Mouse (Mus musculus) cerebellum, adult 2 months (tissue): ENCODE measurements around the gene Chchd6. TPM values are rescaled to one million over a fixed set of nuclear protein-coding genes. Genes with fewer than 3 reads are reported as not detected.

ENCODE experiments used
- DNase-seq, 2 experiments: peaks; one replicate each; pipeline ENCODE4 v3.0.0; 2021
- H3K27ac ChIP-seq: fragments of 200-500 bp; 2 replicates; pipeline ENCODE4 v1.5.1; 2012; ENCODE audit warnings: low read length, control low read depth, inconsistent platforms; ENCODE audit not compliant: insufficient read depth
- H3K27me3 ChIP-seq: fragments of 200-500 bp; 2 replicates; pipeline ENCODE4 v1.6.1; 2012; ENCODE audit warnings: inconsistent platforms, mild to moderate bottlenecking, low read length, moderate library complexity; ENCODE audit not compliant: control insufficient read depth, insufficient read depth
- H3K4me1 ChIP-seq: fragments of 200-500 bp; 2 replicates; pipeline ENCODE4 v1.6.1; 2011; ENCODE audit warnings: low read length; ENCODE audit not compliant: control insufficient read depth, insufficient read depth
- H3K4me3 ChIP-seq: fragments of 200-500 bp; replicated peaks from 2 replicates; pipeline ENCODE3; 2011; ENCODE audit warnings: mild to moderate bottlenecking, low read depth, low read length, control low read depth; ENCODE audit not compliant: insufficient read depth
- CTCF ChIP-seq: fragments of 200-500 bp; IDR thresholded peaks from 2 replicates; pipeline ENCODE4 v1.5.1; 2011; ENCODE audit warnings: low read depth, mild to moderate bottlenecking, control low read depth, low read length, moderate library complexity, borderline replicate concordance; ENCODE audit not compliant: insufficient read depth
- POLR2A ChIP-seq: fragments of 200-500 bp; IDR thresholded peaks from 2 replicates; pipeline ENCODE4 v1.6.1; 2011; ENCODE audit warnings: low read length, control low read depth, borderline replicate concordance; ENCODE audit not compliant: insufficient read depth
- WGBS: fragments of 180-500 bp; shearing (Covaris S2); methylation state at CpG from one replicate; pipeline ENCODE4 v1.1.7; 2018; 5-methylcytosine and 5-hydroxymethylcytosine counted together
- polyA plus RNA-seq: library from polyadenylated mRNA; depleted of rRNA; stranded (reverse); fragments of >200 nt; gene quantifications from 2 replicates; pipeline ENCODE4 v1.2.3, GENCODE M21; 2012

Chchd6 gene
- polyA plus RNA-seq, 1 experiment, result 104 TPM

DNA sequence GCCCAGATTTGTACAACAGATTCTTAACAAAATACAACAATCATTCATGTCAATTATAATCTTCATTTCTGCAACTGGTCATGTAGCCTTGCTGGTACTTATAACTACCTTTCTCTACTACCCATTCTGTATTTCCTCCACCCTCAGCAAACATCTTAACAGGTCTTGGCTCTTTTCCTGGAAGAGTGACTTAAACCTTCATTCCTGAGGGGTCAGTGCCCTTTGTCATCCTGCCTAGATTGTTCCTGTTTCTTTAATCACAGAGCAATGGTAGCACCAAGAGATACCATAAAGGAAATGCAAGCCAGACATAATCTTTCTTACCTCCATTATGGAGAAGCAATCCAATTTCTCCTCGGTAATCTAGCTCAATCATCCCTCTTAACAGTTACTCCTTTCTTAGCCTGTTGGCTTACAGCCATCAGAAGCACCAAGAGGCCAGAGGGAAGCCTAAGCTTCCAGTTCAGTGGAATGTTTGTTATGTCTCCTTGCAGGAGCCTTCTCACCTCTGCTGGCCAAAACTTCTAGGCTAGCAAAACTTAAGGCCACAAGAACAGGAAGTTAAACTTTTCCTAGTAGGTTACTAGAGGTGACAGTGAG is 59.7 kb downstream of the Chchd6 start:
- Histone ChIP-seq H3K27me3 (no peaks in the 10 kb centered on the region), H3K27ac (no peak overlapping the region), H3K4me1 (no peaks in the 10 kb centered on the region), H3K4me3 (no peak overlapping the region)
- WGBS, result 23% methylated on average over 1 of the region's 1 CpGs
- TF ChIP-seq POLR2A, result no peak
- TF ChIP-seq CTCF, result no peak
- DNase-seq, result no peak

DNA sequence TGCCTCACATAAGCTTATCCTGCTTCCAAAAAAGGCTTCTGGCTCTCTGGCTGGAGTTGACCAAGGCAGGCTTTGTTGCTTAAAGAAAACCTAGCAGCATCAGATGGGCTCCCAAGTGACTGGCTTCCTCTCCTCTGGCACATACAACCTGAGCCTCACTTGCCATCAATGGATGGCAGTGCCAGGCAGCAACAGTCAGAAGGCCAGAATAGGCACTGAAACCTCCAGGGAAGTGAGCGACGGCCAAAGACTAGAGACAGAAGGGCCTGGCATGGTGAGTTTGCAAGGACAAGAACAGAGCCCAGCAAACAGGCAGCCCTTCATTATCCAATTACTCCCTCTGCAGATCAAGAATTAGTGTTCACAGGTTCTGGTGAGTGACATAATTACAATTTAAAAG is 70.7 kb downstream of the Chchd6 start:
- Histone ChIP-seq H3K27me3 (no peaks in the 10 kb centered on the region), H3K4me1 (peaks cover 8% of the 10 kb centered on the region), H3K27ac (0 out of 2 replicates have a peak overlapping the region, but pooled peaks have one; percentile 0), H3K4me3 (no peak overlapping the region)
- TF ChIP-seq CTCF, result no peak
- TF ChIP-seq POLR2A, result no peak
- DNase-seq, result peak; percentile 55 to 75
- 9% methylated on average over 2 of the region's 2 CpGs for WGBS

DNA sequence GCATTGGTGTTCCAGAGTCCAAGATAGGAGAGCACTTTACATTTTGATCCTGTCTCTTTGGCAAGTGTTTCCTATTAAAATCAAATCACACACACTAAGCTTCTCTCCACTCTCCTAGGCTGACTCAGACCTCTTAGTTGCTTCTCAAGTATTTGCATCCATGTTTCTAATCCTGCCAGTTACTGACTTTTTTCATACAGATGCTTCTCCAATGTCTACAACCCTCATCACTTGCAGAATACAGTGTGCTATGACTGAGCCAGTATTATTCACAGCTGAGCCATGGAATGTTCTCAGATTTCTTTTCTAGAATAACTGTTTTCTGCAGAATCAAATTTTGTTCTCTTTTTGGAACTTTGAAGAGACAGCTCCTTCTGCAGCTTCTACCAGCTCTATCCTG is 85.3 kb downstream of the Chchd6 start:
- Histone ChIP-seq H3K4me3 (no peak overlapping the region), H3K4me1 (peaks cover 6% of the 10 kb centered on the region), H3K27me3 (no peaks in the 10 kb centered on the region), H3K27ac (no peak overlapping the region)
- no peak for TF ChIP-seq POLR2A
- TF ChIP-seq CTCF, result no peak
- DNase-seq, result no peak

DNA sequence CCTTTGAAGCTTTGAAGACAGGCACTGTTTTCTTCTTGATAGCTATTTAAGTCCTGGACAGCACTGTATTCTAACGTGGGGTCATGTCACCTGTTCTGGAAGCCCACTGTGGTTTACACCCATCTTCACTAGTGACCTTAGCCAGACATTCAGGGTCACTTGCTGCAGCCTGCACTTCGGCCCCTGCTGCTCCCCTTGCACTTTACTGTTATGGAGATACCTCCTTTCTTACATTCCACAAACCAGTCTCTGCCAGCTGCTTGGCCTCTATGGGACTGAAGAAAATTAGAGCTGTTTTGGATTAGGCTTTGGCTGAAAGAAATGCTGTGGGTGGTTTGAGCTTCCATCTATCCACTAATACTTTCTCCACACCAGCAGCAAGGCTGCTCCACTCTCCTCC is 86.7 kb downstream of the Chchd6 start:
- Histone ChIP-seq H3K4me3 (no peak overlapping the region), H3K27ac (no peak overlapping the region), H3K27me3 (no peaks in the 10 kb centered on the region), H3K4me1 (peaks cover 6% of the 10 kb centered on the region)
- 76% methylated on average over 2 of the region's 2 CpGs for WGBS
- DNase-seq, result no peak
- no peak for TF ChIP-seq POLR2A
- no peak for TF ChIP-seq CTCF

- no peak overlapping the region for H3K4me3 ChIP-seq
- TF ChIP-seq CTCF, result no peak
- no peak for TF ChIP-seq POLR2A
- no peak overlapping the region for H3K27ac ChIP-seq
- no peaks in the 10 kb centered on the region for H3K27me3 ChIP-seq
- DNase-seq, result peak; percentile 34 to 39
- peaks cover 6% of the 10 kb centered on the region for H3K4me1 ChIP-seq
These were observed 87.2 kb downstream of the Chchd6 start for GRCm38 (mm10) chr6:89508263-89508662.

DNA sequence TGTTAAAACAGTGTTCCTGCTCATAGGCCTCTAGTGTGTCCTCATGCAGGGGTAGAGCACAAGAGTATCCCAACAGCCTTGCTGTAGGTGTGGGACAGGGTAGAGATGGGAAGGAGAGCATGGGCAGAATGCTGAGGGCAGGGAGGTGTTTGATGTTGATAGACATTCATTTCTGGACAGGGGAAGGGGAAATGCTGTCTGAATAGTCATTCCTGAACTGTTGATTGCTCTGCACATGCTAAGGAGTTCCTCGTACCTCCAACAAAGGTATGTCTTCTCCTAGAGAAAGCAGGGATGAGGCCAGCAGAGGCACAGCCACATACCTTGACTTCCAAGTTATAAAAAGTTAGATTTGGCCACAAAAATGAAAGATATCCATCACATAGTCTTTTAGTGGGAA is 95.5 kb downstream of the Chchd6 start:
- WGBS, result 94% methylated on average over 1 of the region's 1 CpGs
- DNase-seq, result no peak
- TF ChIP-seq CTCF (no peak), POLR2A (no peak)
- no peak overlapping the region for H3K4me3 ChIP-seq
- H3K4me1 ChIP-seq, result 0 out of 2 replicates have a peak, but pooled peaks cover 4% of the 10 kb centered on the region
- no peaks in the 10 kb centered on the region for H3K27me3 ChIP-seq
- no peak overlapping the region for H3K27ac ChIP-seq

- DNase-seq, result no peak
- Histone ChIP-seq H3K4me3 (no peak overlapping the region), H3K27me3 (no peaks in the 10 kb centered on the region), H3K27ac (no peak overlapping the region), H3K4me1 (0 out of 2 replicates have a peak, but pooled peaks cover 4% of the 10 kb centered on the region)
- 62% methylated on average over 6 of the region's 6 CpGs for WGBS
- TF ChIP-seq POLR2A (no peak), CTCF (no peak)
These were observed 96.5 kb downstream of the Chchd6 start for GRCm38 (mm10) chr6:89498764-89499516.

- 0 out of 2 replicates have a peak, but pooled peaks cover 4% of the 10 kb centered on the region for H3K4me1 ChIP-seq
- TF ChIP-seq POLR2A (no peak), CTCF (no peak)
- H3K27ac ChIP-seq, result no peak overlapping the region
- H3K4me3 ChIP-seq, result no peak overlapping the region
- WGBS, result 95% methylated on average over 1 of the region's 1 CpGs
- no peak for DNase-seq
- no peaks in the 10 kb centered on the region for H3K27me3 ChIP-seq
These were observed 98.5 kb downstream of the Chchd6 start for GRCm38 (mm10) chr6:89496916-89497315.
